In genomic region chr12:29534326-29534725, GRCm38 (mm10) we compare ENCODE assay signal across 9 mouse cellular contexts. TPM values are rescaled to one million over a fixed set of nuclear protein-coding genes. Genes with fewer than 3 reads are reported as not detected.
DNase-seq lines count a peak whose midpoint lies in the region; ATAC-seq lines count a peak whose summit lies in the region.
"Had no signal": no experiment of that assay in that cellular context is flagged by ENCODE, and none has a peak within 500 bp of the region (broad histone marks: within the 10 kb centered on the region; RNA-seq: fewer than 3 reads in every experiment).

No protein-coding gene starts in this region.

- ATAC-seq in kidney, embryonic 14.5 days (ENCODE audit: low FRiP score, low TSS enrichment), result no peak
- peak; percentile 68 for ATAC-seq in forebrain, embryonic 15.5 days (replicated peaks)
- ATAC-seq in midbrain, embryonic 13.5 days, result peak; percentile 48
- no peak for ATAC-seq in inflammation-experienced regulatory T-cells, adult 6 months

- H3K4me3 ChIP-seq in kidney, embryonic 14.5 days (ENCODE audit: low read length), result peak overlapping the region; percentile 19; the same call in 1 of the 2 replicates
- H3K4me3 ChIP-seq in forebrain, embryonic 15.5 days, result peak overlapping the region; percentile 56
- H3K4me3 ChIP-seq in midbrain, embryonic 13.5 days (replicated peaks), result peak overlapping the region; percentile 51

- H3K9ac ChIP-seq in kidney, embryonic 14.5 days (ENCODE audit: low read depth, low read length), result no peak overlapping the region
- H3K9ac ChIP-seq in forebrain, embryonic 15.5 days (replicated peaks), result peak overlapping the region; percentile 83
- H3K9ac ChIP-seq in midbrain, embryonic 13.5 days (replicated peaks), result peak overlapping the region; percentile 81

- no peaks in the 10 kb centered on the region for H3K4me1 ChIP-seq in kidney, embryonic 14.5 days (ENCODE audit: control insufficient read depth, insufficient read depth, low read length)
- H3K4me1 ChIP-seq in forebrain, embryonic 15.5 days, result peaks cover 56% of the 10 kb centered on the region
- H3K4me1 ChIP-seq in midbrain, embryonic 13.5 days (replicated peaks), result peaks cover 80% of the 10 kb centered on the region

- H3K27ac ChIP-seq in kidney, embryonic 14.5 days (ENCODE audit: low read depth, low read length), result no peak overlapping the region
- H3K27ac ChIP-seq in forebrain, embryonic 15.5 days (replicated peaks), result peak overlapping the region; percentile 97
- peak overlapping the region; percentile 97 for H3K27ac ChIP-seq in midbrain, embryonic 13.5 days

- H3K27me3 ChIP-seq in kidney, embryonic 14.5 days (ENCODE audit: control insufficient read depth, insufficient read depth, low read length), result peaks cover 41% of the 10 kb centered on the region
- H3K27me3 ChIP-seq in forebrain, embryonic 15.5 days, result no peaks in the 10 kb centered on the region
- peaks cover 27% of the 10 kb centered on the region; the same call in 1 of the 2 replicates for H3K27me3 ChIP-seq in midbrain, embryonic 13.5 days

- DNase-seq in kidney, postnatal 25 days, result no peak
- DNase-seq in cerebellum, postnatal 10 days, result peak; percentile 31 to 61
- DNase-seq in spleen, postnatal 36 days (ENCODE audit: low spot score in 2 of 2), result no peak
- DNase-seq in urinary bladder, adult 18-20 months (ENCODE audit: low spot score in 2 of 2), result no peak
- DNase-seq: heart, adult 18-20 months had no signal

- 6% methylated on average over 6 of the region's 6 CpGs for WGBS in kidney, embryonic 14.5 days
- WGBS in forebrain, embryonic 15.5 days, result under 1% methylated on average over 6 of the region's 6 CpGs
- WGBS in midbrain, embryonic 13.5 days, result 2% methylated on average over 6 of the region's 6 CpGs

- no peaks in the 10 kb centered on the region for H3K9me3 ChIP-seq in kidney, embryonic 14.5 days (ENCODE audit: control insufficient read depth, low read length)
- H3K9me3 ChIP-seq in forebrain, embryonic 15.5 days, result no peaks in the 10 kb centered on the region
- no peaks in the 10 kb centered on the region for H3K9me3 ChIP-seq in midbrain, embryonic 13.5 days

- no peaks in the 10 kb centered on the region for H3K36me3 ChIP-seq in kidney, embryonic 14.5 days (ENCODE audit: control insufficient read depth, insufficient read depth, low read length)
- no peaks in the 10 kb centered on the region for H3K36me3 ChIP-seq in forebrain, embryonic 15.5 days
- H3K36me3 ChIP-seq in midbrain, embryonic 13.5 days, result no peaks in the 10 kb centered on the region

- no peak overlapping the region; the same call in 1 of the 2 replicates for H3K4me2 ChIP-seq in kidney, embryonic 14.5 days (replicated peaks; ENCODE audit: low read depth, low read length)
- H3K4me2 ChIP-seq in forebrain, embryonic 15.5 days (replicated peaks), result peak overlapping the region; percentile 61
- peak overlapping the region; percentile 66 for H3K4me2 ChIP-seq in midbrain, embryonic 13.5 days (replicated peaks)

RNA-seq across cellular contexts. Expression of gene Myt1l, which starts 6.1 kb away (rescaled TPM):
- not detected in 2 replicates for polyA plus RNA-seq in kidney, embryonic 14.5 days (2014; fragmentation: Nextera tagmentation; extraction: Ambion mirVana)
- 246 and 254 TPM in 2 replicates for polyA plus RNA-seq in forebrain, embryonic 15.5 days (2015; fragmentation: Nextera tagmentation; extraction: Ambion mirVana)
- polyA plus RNA-seq in midbrain, embryonic 13.5 days (2015; fragmentation: Nextera tagmentation; extraction: Ambion mirVana), result 177 and 191 TPM in 2 replicates
- polyA plus RNA-seq in inflammation-experienced regulatory T-cells, adult 6 months (2017; shearing (Covaris generic)), result under 1 TPM in 1 of 3 experiments, not detected in 2; 0.42 TPM

Comparison
In these comparisons a context has a peak if more than half of its experiments do, and no peak if none do; other contexts are left out.
1. ATAC-seq: peak in forebrain, embryonic 15.5 days (single experiment) and midbrain, embryonic 13.5 days (single experiment); none in kidney, embryonic 14.5 days (single experiment) and inflammation-experienced regulatory T-cells, adult 6 months (single experiment).
2. DNase-seq: peak in cerebellum, postnatal 10 days (2 of 2); none in kidney, postnatal 25 days (0 of 2), spleen, postnatal 36 days (0 of 2) and urinary bladder, adult 18-20 months (0 of 2).
3. RNA of gene Myt1l, which starts 6.1 kb away (polyA plus RNA-seq): 246 to 254 TPM in forebrain, embryonic 15.5 days and 177 to 191 TPM in midbrain, embryonic 13.5 days; 0.42 TPM in inflammation-experienced regulatory T-cells, adult 6 months and not detected in kidney, embryonic 14.5 days; every median in the first group is over 100 times any median in the second.
4. Peak in every context shown above with its lines, with median percentiles within 50 percentile points of each other: H3K4me3 ChIP-seq.